Comparison of ENCODE assay signal across 20 mouse cellular contexts in the genomic region with DNA sequence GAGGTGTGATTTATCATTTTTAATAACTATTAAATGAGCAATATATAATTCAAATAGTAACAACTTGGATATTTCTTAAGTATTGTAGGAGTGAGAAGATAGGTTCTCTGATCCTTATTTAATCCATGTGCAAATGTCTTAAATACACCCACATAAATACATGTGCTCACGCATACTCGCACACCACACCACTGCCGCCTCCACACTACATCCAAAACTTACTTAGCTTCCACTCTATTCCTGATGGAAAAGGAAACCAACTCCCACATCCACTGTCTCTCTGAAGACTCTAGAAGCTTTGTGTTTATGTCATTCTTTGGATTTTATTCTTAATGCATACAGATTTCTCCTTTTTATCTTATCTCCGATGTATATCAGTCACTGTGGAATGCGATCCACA.
"Had no signal": no experiment of that assay in that cellular context is flagged by ENCODE, and none has a peak within 500 bp of the region (broad histone marks: within the 10 kb centered on the region; RNA-seq: fewer than 3 reads in every experiment).

No protein-coding gene starts in this region.

- H3K27ac ChIP-seq: liver, embryonic 15.5 days; lung, embryonic 15.5 days; macrophage; midbrain, embryonic 10.5 days; midbrain, embryonic 12.5 days; neural tube, embryonic 13.5 days; neural tube, embryonic 15.5 days had no signal

- DNase-seq: liver, postnatal 0 days; lung, adult 2 months; lung, postnatal 14 days; lung, postnatal 36 days; midbrain, embryonic 14.5 days; retina, postnatal 1 day; right cerebral cortex, postnatal 14 days; right cerebral cortex, postnatal 4 days; spleen, adult 18-20 months; thymus, adult 2 months; thymus, postnatal 25 days; thymus, postnatal 4 days had no signal

- H3K9ac ChIP-seq: liver, embryonic 15.5 days; liver, postnatal 0 days; lung, embryonic 15.5 days; midbrain, embryonic 12.5 days; neural tube, embryonic 13.5 days; neural tube, embryonic 15.5 days had no signal

- H3K4me3 ChIP-seq: liver, embryonic 15.5 days; lung, embryonic 15.5 days; midbrain, embryonic 10.5 days; midbrain, embryonic 12.5 days; myocyte; neural tube, embryonic 13.5 days; neural tube, embryonic 15.5 days had no signal

- H3K36me3 ChIP-seq: liver, embryonic 15.5 days; lung, embryonic 15.5 days had no signal

- H3K4me1 ChIP-seq: liver, embryonic 15.5 days; lung, embryonic 15.5 days; midbrain, embryonic 10.5 days; midbrain, embryonic 12.5 days; neural tube, embryonic 13.5 days; neural tube, embryonic 15.5 days had no signal

- H3K27me3 ChIP-seq: liver, embryonic 15.5 days; lung, embryonic 15.5 days; midbrain, embryonic 12.5 days; neural tube, embryonic 13.5 days; neural tube, embryonic 15.5 days had no signal
